Mouse (Mus musculus): ENCODE results near the gene Cdkal1.
A peak's percentile ranks its signal among the peaks of the same experiment; 100 is the strongest.

Gene Cdkal1

GRCm38 (mm10) chr13:29332640-29333412 lies 522.6 kb downstream of the Cdkal1 start:
- peak; percentile 21 for DNase-seq

GRCm38 (mm10) chr13:29325946-29326345 lies 529.5 kb downstream of the Cdkal1 start:
- peak; percentile 16 for DNase-seq

GRCm38 (mm10) chr13:29320421-29320820 lies 535.1 kb downstream of the Cdkal1 start:
- DNase-seq, result no peak

GRCm38 (mm10) chr13:29317703-29318102 lies 537.8 kb downstream of the Cdkal1 start:
- no peak for DNase-seq

GRCm38 (mm10) chr13:29316271-29316670 lies 539.2 kb downstream of the Cdkal1 start:
- DNase-seq, result no peak

GRCm38 (mm10) chr13:29312026-29312425 lies 543.4 kb downstream of the Cdkal1 start:
- DNase-seq, result no peak

GRCm38 (mm10) chr13:29307420-29307819 lies 548.1 kb downstream of the Cdkal1 start:
- no peak for DNase-seq

GRCm38 (mm10) chr13:29292608-29293240 lies 562.8 kb downstream of the Cdkal1 start:
- DNase-seq, result no peak

GRCm38 (mm10) chr13:29290569-29290968 lies 564.9 kb downstream of the Cdkal1 start:
- no peak for DNase-seq

- no peak for DNase-seq
These were observed 570.4 kb downstream of the Cdkal1 start for GRCm38 (mm10) chr13:29285058-29285457.

- no peak for DNase-seq
These were observed 573.9 kb downstream of the Cdkal1 start for GRCm38 (mm10) chr13:29281556-29281955.

GRCm38 (mm10) chr13:29278156-29278555 lies 577.3 kb downstream of the Cdkal1 start:
- no peak for DNase-seq

- peak; percentile 72 for DNase-seq
These were observed 581.2 kb downstream of the Cdkal1 start for GRCm38 (mm10) chr13:29274296-29274695.

GRCm38 (mm10) chr13:29273693-29274221 lies 581.7 kb downstream of the Cdkal1 start:
- peak; percentile 32 for DNase-seq

- no peak for DNase-seq
These were observed 584.0 kb downstream of the Cdkal1 start for GRCm38 (mm10) chr13:29271451-29271850.

- no peak for DNase-seq
These were observed 591.3 kb downstream of the Cdkal1 start for GRCm38 (mm10) chr13:29264015-29264711.

- no peak for DNase-seq
These were observed 593.3 kb downstream of the Cdkal1 start for GRCm38 (mm10) chr13:29262164-29262563.

GRCm38 (mm10) chr13:29248535-29248934 lies 606.9 kb downstream of the Cdkal1 start:
- DNase-seq, result no peak

GRCm38 (mm10) chr13:29247800-29248199 lies 607.7 kb downstream of the Cdkal1 start:
- no peak for DNase-seq

- no peak for DNase-seq
These were observed 620.4 kb downstream of the Cdkal1 start for GRCm38 (mm10) chr13:29235065-29235464.

- DNase-seq, result no peak
These were observed 621.0 kb downstream of the Cdkal1 start for GRCm38 (mm10) chr13:29234442-29234841.

- no peak for DNase-seq
These were observed 621.5 kb downstream of the Cdkal1 start for GRCm38 (mm10) chr13:29233970-29234369.

- DNase-seq, result no peak
These were observed 622.8 kb downstream of the Cdkal1 start for GRCm38 (mm10) chr13:29232681-29233080.

- no peak for DNase-seq
These were observed 630.7 kb downstream of the Cdkal1 start for GRCm38 (mm10) chr13:29224815-29225214.
